26 mouse cellular contexts compared by ENCODE assay signal in the genomic region with DNA sequence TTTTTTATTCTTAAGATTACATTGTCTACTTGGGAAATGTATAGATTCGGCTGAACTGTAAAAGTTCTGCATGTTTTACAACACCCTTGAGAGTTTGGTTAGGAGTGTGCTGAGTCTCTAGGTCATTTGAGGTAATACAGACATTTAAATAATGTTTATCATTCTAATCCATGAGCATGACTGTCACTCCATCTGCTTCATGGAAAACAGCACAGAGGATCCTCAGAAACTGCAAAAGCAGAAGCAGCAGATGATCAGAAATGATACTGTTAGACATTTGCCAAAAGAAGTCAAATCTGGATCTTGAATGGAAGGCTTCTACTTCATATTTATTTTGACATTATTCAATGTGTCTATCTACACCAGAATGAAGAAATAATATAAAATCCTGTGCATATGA.
A peak's percentile ranks its signal among the peaks of the same experiment; 100 is the strongest.
DNase-seq lines count a peak whose midpoint lies in the region; ATAC-seq and TF ChIP-seq lines count a peak whose summit lies in the region.
"Had no signal": no experiment of that assay in that cellular context is flagged by ENCODE, and none has a peak within 500 bp of the region (broad histone marks: within the 10 kb centered on the region; RNA-seq: fewer than 3 reads in every experiment).

No protein-coding gene starts in this region.

- no peaks in the 10 kb centered on the region for H3K27me3 ChIP-seq in forebrain, embryonic 16.5 days (replicated peaks; ENCODE audit: control insufficient read depth, insufficient read depth, low read length)
- no peaks in the 10 kb centered on the region for H3K27me3 ChIP-seq in forebrain, embryonic 15.5 days
- H3K27me3 ChIP-seq: embryonic facial prominence, embryonic 12.5 days; embryonic facial prominence, embryonic 15.5 days; heart, embryonic 12.5 days; heart, embryonic 15.5 days; hindbrain, embryonic 13.5 days; intestine, embryonic 15.5 days had no signal

- H3K4me3 ChIP-seq in forebrain, embryonic 16.5 days (replicated peaks; ENCODE audit: low read length): no peak overlapping the region
- H3K4me3 ChIP-seq in forebrain, embryonic 15.5 days: no peak overlapping the region
- H3K4me3 ChIP-seq: embryonic facial prominence, embryonic 12.5 days; embryonic facial prominence, embryonic 15.5 days; heart, embryonic 12.5 days; heart, embryonic 15.5 days; hindbrain, embryonic 10.5 days; hindbrain, embryonic 13.5 days; intestine, embryonic 15.5 days had no signal

- no peak overlapping the region for H3K27ac ChIP-seq in forebrain, embryonic 16.5 days (ENCODE audit: low read length)
- H3K27ac ChIP-seq in forebrain, embryonic 15.5 days (replicated peaks): no peak overlapping the region
- H3K27ac ChIP-seq: embryonic facial prominence, embryonic 12.5 days; embryonic facial prominence, embryonic 15.5 days; heart, embryonic 15.5 days; hindbrain, embryonic 10.5 days; hindbrain, embryonic 13.5 days; intestine, embryonic 15.5 days had no signal

- DNase-seq in layer of hippocampus, adult 11-12 months (ENCODE audit: low spot score): peak; percentile 14
- DNase-seq in layer of hippocampus, postnatal 25 days (ENCODE audit: extremely low spot score in 1 of 2, low spot score in 1 of 2): no peak
- DNase-seq in brain, adult 2 months (ENCODE audit: low read depth, low spot score): peak; percentile 47
- DNase-seq in brain, embryonic 14.5 days (ENCODE audit: low read depth): peak; percentile 67
- no peak for DNase-seq in thymus, postnatal 0 days (ENCODE audit: low spot score)
- DNase-seq: adrenal gland, adult 2 months; adrenal gland, postnatal 14 days; cerebellum, adult 18-20 months; cerebellum, adult 9-10 months; cerebellum, postnatal 14 days; gastrocnemius, postnatal 25 days; heart, adult 18-20 months; heart, postnatal 10 days; heart, postnatal 36 days; kidney, adult 11 months had no signal

- no peak for TF ChIP-seq CTCF in brain, embryonic 14.5 days (IDR thresholded peaks at IDR 0.05; ENCODE audit: borderline replicate concordance, extremely low read depth, insufficient read depth, insufficient read length)

- ATAC-seq in forebrain, embryonic 16.5 days: peak; percentile 72
- ATAC-seq in forebrain, embryonic 15.5 days (replicated peaks): no peak; the same call in 1 of the 2 replicates
- ATAC-seq: CD4-positive, CD25-positive, alpha-beta regulatory T cell, adult 4 months; hindbrain, embryonic 16.5 days; intestine, embryonic 15.5 days had no signal

- H3K36me3 ChIP-seq in forebrain, embryonic 16.5 days (ENCODE audit: control insufficient read depth, insufficient read depth): no peaks in the 10 kb centered on the region
- H3K36me3 ChIP-seq in forebrain, embryonic 15.5 days: no peaks in the 10 kb centered on the region
- H3K36me3 ChIP-seq: embryonic facial prominence, embryonic 12.5 days; embryonic facial prominence, embryonic 15.5 days; heart, embryonic 12.5 days; heart, embryonic 15.5 days; hindbrain, embryonic 10.5 days; hindbrain, embryonic 13.5 days; intestine, embryonic 15.5 days had no signal

- H3K4me2 ChIP-seq in forebrain, embryonic 16.5 days (ENCODE audit: low read length): no peak overlapping the region
- H3K4me2 ChIP-seq in forebrain, embryonic 15.5 days (replicated peaks): no peak overlapping the region
- H3K4me2 ChIP-seq: embryonic facial prominence, embryonic 12.5 days; embryonic facial prominence, embryonic 15.5 days; heart, embryonic 12.5 days; heart, embryonic 15.5 days; hindbrain, embryonic 13.5 days; intestine, embryonic 15.5 days had no signal

- 76% methylated on average over 1 of the region's 1 CpGs for WGBS in forebrain, embryonic 16.5 days
- 79% methylated on average over 1 of the region's 1 CpGs for WGBS in forebrain, embryonic 15.5 days

- no peaks in the 10 kb centered on the region for H3K4me1 ChIP-seq in forebrain, embryonic 16.5 days (replicated peaks; ENCODE audit: control insufficient read depth, insufficient read depth, low read length)
- no peaks in the 10 kb centered on the region for H3K4me1 ChIP-seq in forebrain, embryonic 15.5 days
- H3K4me1 ChIP-seq: embryonic facial prominence, embryonic 12.5 days; embryonic facial prominence, embryonic 15.5 days; heart, embryonic 12.5 days; heart, embryonic 15.5 days; hindbrain, embryonic 10.5 days; hindbrain, embryonic 13.5 days; intestine, embryonic 15.5 days had no signal

- H3K9ac ChIP-seq in forebrain, embryonic 16.5 days (replicated peaks; ENCODE audit: low read depth, low read length): no peak overlapping the region
- no peak overlapping the region for H3K9ac ChIP-seq in forebrain, embryonic 15.5 days (replicated peaks)
- H3K9ac ChIP-seq: embryonic facial prominence, embryonic 12.5 days; embryonic facial prominence, embryonic 15.5 days; heart, embryonic 12.5 days; heart, embryonic 15.5 days; hindbrain, embryonic 13.5 days; intestine, embryonic 15.5 days had no signal

- no peak for TF ChIP-seq POLR2A in brain, embryonic 14.5 days (IDR thresholded peaks at IDR 0.05; ENCODE audit: borderline replicate concordance, extremely low read depth, insufficient read depth, insufficient read length, poor library complexity, severe bottlenecking)

- H3K9me3 ChIP-seq in forebrain, embryonic 16.5 days (ENCODE audit: control insufficient read depth, low read length): no peaks in the 10 kb centered on the region
- H3K9me3 ChIP-seq in forebrain, embryonic 15.5 days: no peaks in the 10 kb centered on the region
- H3K9me3 ChIP-seq: embryonic facial prominence, embryonic 12.5 days; embryonic facial prominence, embryonic 15.5 days; heart, embryonic 12.5 days; heart, embryonic 15.5 days; hindbrain, embryonic 10.5 days; hindbrain, embryonic 13.5 days; intestine, embryonic 15.5 days had no signal

Comparison
In these comparisons a context has a peak if more than half of its experiments do, and no peak if none do; other contexts are left out.
1. DNase-seq: peak in layer of hippocampus, adult 11-12 months (single experiment), brain, adult 2 months (single experiment) and brain, embryonic 14.5 days (single experiment); none in layer of hippocampus, postnatal 25 days (0 of 2) and thymus, postnatal 0 days (single experiment).